Mouse (Mus musculus): Measurements from ENCODE around the gene Patl2. TPM values are rescaled to one million over a fixed set of nuclear protein-coding genes. Genes with fewer than 3 reads are reported as not detected.
"Not testable (repeated sequence)": the region's sequence is repeated elsewhere in the genome, so short reads cannot be mapped to it uniquely, and the experiment has no call there.

Gene Patl2
- polyA plus RNA-seq, 1 experiment: 0.86 TPM

- no peak overlapping the region for H3K4me3 ChIP-seq (ENCODE audit: control insufficient read depth, low read depth, low read length)
- no peaks in the 10 kb centered on the region for H3K27me3 ChIP-seq (ENCODE audit: control insufficient read depth, insufficient read depth, low read length)
- no peak for TF ChIP-seq CTCF (IDR thresholded peaks at IDR 0.05; ENCODE audit: control insufficient read depth, insufficient read depth, insufficient replicate concordance, low read depth, low read length)
- TF ChIP-seq POLR2A (IDR thresholded peaks at IDR 0.05; ENCODE audit: control insufficient read depth, low read depth, low read length): no peak
- peaks cover 8% of the 10 kb centered on the region for H3K4me1 ChIP-seq (ENCODE audit: control insufficient read depth, insufficient read depth, low read length)
- H3K36me3 ChIP-seq (ENCODE audit: control insufficient read depth, insufficient read depth, low read length): no peaks in the 10 kb centered on the region; the same call in 1 of the 2 replicates
- no peak overlapping the region for H3K27ac ChIP-seq (ENCODE audit: control insufficient read depth, insufficient read depth, low read depth, low read length)
Observed at GRCm38 (mm10) chr2:122230395-122230794, 44.4 kb upstream of the Patl2 start.

GRCm38 (mm10) chr2:122223654-122224053 is 37.7 kb upstream of the Patl2 start:
- H3K36me3 ChIP-seq (ENCODE audit: control insufficient read depth, insufficient read depth, low read length): no peaks in the 10 kb centered on the region
- TF ChIP-seq CTCF (IDR thresholded peaks at IDR 0.05; ENCODE audit: control insufficient read depth, insufficient read depth, insufficient replicate concordance, low read depth, low read length) (no peak), POLR2A (IDR thresholded peaks at IDR 0.05; ENCODE audit: control insufficient read depth, low read depth, low read length) (no peak)
- no peak overlapping the region for H3K4me3 ChIP-seq (ENCODE audit: control insufficient read depth, low read depth, low read length)
- peaks cover 5% of the 10 kb centered on the region; the same call in 1 of the 2 replicates for H3K4me1 ChIP-seq (ENCODE audit: control insufficient read depth, insufficient read depth, low read length)
- H3K27ac ChIP-seq (ENCODE audit: control insufficient read depth, insufficient read depth, low read depth, low read length): no peak overlapping the region
- no peaks in the 10 kb centered on the region for H3K27me3 ChIP-seq (ENCODE audit: control insufficient read depth, insufficient read depth, low read length)

- H3K4me3 ChIP-seq (ENCODE audit: control insufficient read depth, low read depth, low read length): no peak overlapping the region
- H3K4me1 ChIP-seq (ENCODE audit: control insufficient read depth, insufficient read depth, low read length): peaks cover 5% of the 10 kb centered on the region; the same call in 1 of the 2 replicates
- H3K27ac ChIP-seq (ENCODE audit: control insufficient read depth, insufficient read depth, low read depth, low read length): no peak overlapping the region
- TF ChIP-seq CTCF (IDR thresholded peaks at IDR 0.05; ENCODE audit: control insufficient read depth, insufficient read depth, insufficient replicate concordance, low read depth, low read length) (no peak), POLR2A (IDR thresholded peaks at IDR 0.05; ENCODE audit: control insufficient read depth, low read depth, low read length) (no peak)
- H3K36me3 ChIP-seq (ENCODE audit: control insufficient read depth, insufficient read depth, low read length): no peaks in the 10 kb centered on the region
- no peaks in the 10 kb centered on the region for H3K27me3 ChIP-seq (ENCODE audit: control insufficient read depth, insufficient read depth, low read length)
Observed at GRCm38 (mm10) chr2:122222272-122222671, 36.3 kb upstream of the Patl2 start.

- H3K36me3 ChIP-seq (ENCODE audit: control insufficient read depth, insufficient read depth, low read length): no peaks in the 10 kb centered on the region
- no peaks in the 10 kb centered on the region for H3K27me3 ChIP-seq (ENCODE audit: control insufficient read depth, insufficient read depth, low read length)
- peaks cover 5% of the 10 kb centered on the region; the same call in 1 of the 2 replicates for H3K4me1 ChIP-seq (ENCODE audit: control insufficient read depth, insufficient read depth, low read length)
- TF ChIP-seq CTCF (IDR thresholded peaks at IDR 0.05; ENCODE audit: control insufficient read depth, insufficient read depth, insufficient replicate concordance, low read depth, low read length) (no peak), POLR2A (IDR thresholded peaks at IDR 0.05; ENCODE audit: control insufficient read depth, low read depth, low read length) (no peak)
- no peak overlapping the region for H3K27ac ChIP-seq (ENCODE audit: control insufficient read depth, insufficient read depth, low read depth, low read length)
- H3K4me3 ChIP-seq (ENCODE audit: control insufficient read depth, low read depth, low read length): no peak overlapping the region
Observed at GRCm38 (mm10) chr2:122221798-122222197, 35.8 kb upstream of the Patl2 start.

- peaks cover 5% of the 10 kb centered on the region; the same call in 1 of the 2 replicates for H3K4me1 ChIP-seq (ENCODE audit: control insufficient read depth, insufficient read depth, low read length)
- no peak overlapping the region for H3K27ac ChIP-seq (ENCODE audit: control insufficient read depth, insufficient read depth, low read depth, low read length)
- no peak for TF ChIP-seq POLR2A (IDR thresholded peaks at IDR 0.05; ENCODE audit: control insufficient read depth, low read depth, low read length)
- no peak for TF ChIP-seq CTCF (IDR thresholded peaks at IDR 0.05; ENCODE audit: control insufficient read depth, insufficient read depth, insufficient replicate concordance, low read depth, low read length)
- H3K4me3 ChIP-seq (ENCODE audit: control insufficient read depth, low read depth, low read length): no peak overlapping the region
- no peaks in the 10 kb centered on the region for H3K27me3 ChIP-seq (ENCODE audit: control insufficient read depth, insufficient read depth, low read length)
- no peaks in the 10 kb centered on the region for H3K36me3 ChIP-seq (ENCODE audit: control insufficient read depth, insufficient read depth, low read length)
Observed at GRCm38 (mm10) chr2:122221378-122221777, 35.4 kb upstream of the Patl2 start.

- Histone ChIP-seq H3K27ac (ENCODE audit: control insufficient read depth, insufficient read depth, low read depth, low read length) (no peak overlapping the region), H3K36me3 (ENCODE audit: control insufficient read depth, insufficient read depth, low read length) (no peaks in the 10 kb centered on the region), H3K27me3 (ENCODE audit: control insufficient read depth, insufficient read depth, low read length) (no peaks in the 10 kb centered on the region), H3K4me1 (ENCODE audit: control insufficient read depth, insufficient read depth, low read length) (peaks cover 5% of the 10 kb centered on the region; the same call in 1 of the 2 replicates), H3K4me3 (ENCODE audit: control insufficient read depth, low read depth, low read length) (no peak overlapping the region)
- no peak for TF ChIP-seq CTCF (IDR thresholded peaks at IDR 0.05; ENCODE audit: control insufficient read depth, insufficient read depth, insufficient replicate concordance, low read depth, low read length)
Observed at GRCm38 (mm10) chr2:122218234-122218633, 32.2 kb upstream of the Patl2 start.

- not testable (repeated sequence) for H3K36me3 ChIP-seq (ENCODE audit: control insufficient read depth, insufficient read depth, low read length); H3K27me3 ChIP-seq (ENCODE audit: control insufficient read depth, insufficient read depth, low read length); H3K4me3 ChIP-seq (ENCODE audit: control insufficient read depth, low read depth, low read length); H3K27ac ChIP-seq (ENCODE audit: control insufficient read depth, insufficient read depth, low read depth, low read length); H3K4me1 ChIP-seq (ENCODE audit: control insufficient read depth, insufficient read depth, low read length)
Observed at GRCm38 (mm10) chr2:122217075-122217474, 31.1 kb upstream of the Patl2 start.

Data from testis, adult 2 months (tissue).